Mouse (Mus musculus): ENCODE data around the gene Cln6. TPM values are rescaled to one million over a fixed set of nuclear protein-coding genes. Genes with fewer than 3 reads are reported as not detected.
"Not testable (repeated sequence)": the region's sequence is repeated elsewhere in the genome, so short reads cannot be mapped to it uniquely, and the experiment has no call there.

Gene Cln6
- 6.9 and 8.0 TPM in 2 replicates for polyA plus RNA-seq (2015; fragmentation: Nextera tagmentation; extraction: Ambion mirVana)

- Histone ChIP-seq H3K4me3 (peak within 1 kb of the TSS; percentile 63), H3K9ac (peak within 1 kb of the TSS; percentile 87), H3K4me1 (peaks cover 20% of the 10 kb centered on the region), H3K27me3 (no peaks in the 10 kb centered on the region), H3K36me3 (ENCODE audit: poor library complexity, severe bottlenecking) (no peaks in the 10 kb centered on the region), H3K9me3 (replicated peaks) (no peaks in the 10 kb centered on the region), H3K27ac (peak within 1 kb of the TSS; percentile 64), H3K4me2 (peak within 1 kb of the TSS; percentile 77)
- ATAC-seq: peak; percentile 86
- 1% methylated on average over 39 of the region's 48 CpGs for WGBS
These were observed at the start of gene Cln6 for GRCm38 (mm10) chr9:62838506-62839171. Gene Cln6, plus strand, starts transcription at chr9:62838785.

DNA sequence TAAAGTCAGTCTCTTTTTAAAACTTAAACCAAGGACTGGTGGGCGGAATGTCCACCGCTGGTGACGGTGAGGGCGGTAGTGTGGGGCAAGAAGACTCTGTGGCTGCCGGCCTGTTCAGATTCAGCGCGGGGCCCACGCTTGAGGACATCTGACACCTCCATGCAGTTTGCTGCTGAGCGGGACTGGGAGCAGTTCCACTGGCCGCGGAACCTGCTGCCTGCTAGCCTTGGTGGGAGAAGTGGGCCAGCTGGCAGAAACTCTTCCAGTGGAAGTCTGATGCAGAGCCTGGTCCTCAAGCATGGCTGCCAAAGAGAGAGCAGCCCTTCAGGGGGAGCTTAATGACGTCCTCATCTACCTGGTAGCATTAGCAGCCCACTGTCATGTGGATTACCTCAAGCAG is 48.7 kb upstream of the Cln6 start:
- H3K4me1 ChIP-seq: no peaks in the 10 kb centered on the region
- ATAC-seq: no peak
- no peak overlapping the region for H3K4me3 ChIP-seq
- H3K9ac ChIP-seq: no peak overlapping the region
- 87% methylated on average over 12 of the region's 12 CpGs for WGBS
- H3K27me3 ChIP-seq: no peaks in the 10 kb centered on the region
- H3K36me3 ChIP-seq (ENCODE audit: poor library complexity, severe bottlenecking): peaks cover 26% of the 10 kb centered on the region; the same call in 1 of the 2 replicates
- no peak overlapping the region for H3K27ac ChIP-seq
- H3K9me3 ChIP-seq (replicated peaks): no peaks in the 10 kb centered on the region
- no peak overlapping the region for H3K4me2 ChIP-seq

DNA sequence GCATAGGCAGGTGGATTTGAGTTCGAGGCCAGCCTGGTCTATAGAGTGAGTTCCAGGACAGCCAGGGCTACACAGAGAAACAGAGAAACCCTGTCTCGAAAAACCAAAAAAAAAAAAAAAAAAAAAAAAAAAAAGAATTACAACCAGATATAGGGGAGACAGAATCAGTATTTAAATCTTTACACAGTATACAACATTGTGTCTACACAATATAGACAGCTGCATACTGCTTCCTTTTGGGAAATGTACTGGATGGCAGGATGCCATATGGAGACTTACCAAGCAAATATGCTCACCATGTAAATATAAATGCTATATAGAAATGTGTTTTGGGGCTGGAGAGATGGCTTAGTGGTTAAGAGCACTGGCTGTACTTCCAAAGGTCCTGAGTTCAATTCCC is 39.4 kb upstream of the Cln6 start:
- H3K4me1 ChIP-seq; H3K4me3 ChIP-seq; H3K27me3 ChIP-seq; H3K9ac ChIP-seq; H3K4me2 ChIP-seq; ATAC-seq; H3K27ac ChIP-seq; H3K9me3 ChIP-seq (replicated peaks): not testable (repeated sequence)
- peaks cover 46% of the 10 kb centered on the region for H3K36me3 ChIP-seq (ENCODE audit: poor library complexity, severe bottlenecking)
- 91% methylated on average over 2 of the region's 2 CpGs for WGBS

DNA sequence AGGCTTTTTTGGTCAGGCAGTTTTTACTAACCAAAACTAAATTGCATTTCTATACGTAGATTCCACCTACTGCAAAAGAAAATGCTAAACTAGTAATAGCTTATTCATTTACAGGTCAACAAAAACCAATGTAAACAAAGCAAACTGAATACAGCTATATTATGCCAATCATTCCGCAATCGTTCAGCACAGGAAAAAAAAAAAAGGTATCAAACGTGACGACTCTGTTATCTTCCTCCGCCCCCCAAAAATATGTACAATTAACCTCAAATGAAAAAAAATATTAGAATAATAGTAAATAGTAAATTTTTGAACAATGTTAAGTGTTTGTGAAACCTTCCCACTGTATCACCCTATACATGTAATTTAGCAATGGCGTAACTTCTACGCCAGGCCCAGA is 28.5 kb upstream of the Cln6 start:
- no peak for ATAC-seq

DNA sequence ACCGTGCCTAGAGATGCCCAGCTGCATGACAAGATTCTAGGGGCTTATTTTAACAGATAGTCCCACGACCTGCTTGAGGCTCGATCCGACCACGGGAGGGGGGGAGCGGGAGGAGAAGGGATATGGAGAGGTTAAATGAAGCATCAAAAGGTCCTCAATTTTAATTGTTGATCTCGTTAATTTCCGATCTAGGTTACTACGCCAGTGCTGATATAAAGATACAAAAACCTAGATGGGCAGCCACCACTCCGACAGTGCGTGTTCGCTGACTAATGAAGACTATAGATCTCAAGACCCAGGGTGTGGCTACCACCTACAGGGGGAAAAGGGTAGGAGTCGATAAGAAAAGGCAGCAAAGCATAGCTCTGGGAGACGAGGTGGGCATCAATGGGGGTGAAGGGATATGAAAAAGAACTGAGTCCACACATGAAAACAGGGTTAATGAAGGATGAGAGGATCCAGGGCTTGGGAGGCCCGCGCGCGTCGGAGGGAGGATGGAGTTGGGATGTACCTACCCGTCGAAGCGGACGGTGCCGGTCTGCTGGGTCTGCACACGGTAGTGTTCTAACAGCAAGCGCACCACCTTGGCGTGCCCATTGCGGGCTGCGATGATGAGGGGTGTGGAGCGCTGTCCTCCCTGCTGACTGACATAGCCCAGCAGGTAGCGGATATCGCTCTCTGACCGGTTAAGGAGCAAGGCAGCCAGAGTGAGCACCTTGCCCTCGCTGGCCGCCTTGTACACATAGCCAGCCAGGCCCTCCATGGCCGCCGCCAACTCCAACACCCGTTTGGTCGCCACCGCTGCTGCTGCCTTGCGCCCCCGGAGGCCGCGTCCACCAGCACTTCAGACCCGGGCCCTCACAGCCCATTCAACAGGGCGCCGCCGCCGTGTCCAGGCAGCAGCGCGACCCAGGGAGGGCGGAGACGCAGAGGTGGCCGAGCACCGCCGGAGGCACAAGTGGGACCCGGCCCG is 27.8 kb upstream of the Cln6 start:
- ATAC-seq: peak; percentile 68
- under 1% methylated on average over 58 of the region's 58 CpGs for WGBS
- Histone ChIP-seq H3K36me3 (ENCODE audit: poor library complexity, severe bottlenecking) (no peaks in the 10 kb centered on the region), H3K9ac (peak overlapping the region; percentile 96), H3K4me2 (peak overlapping the region; percentile 93), H3K4me1 (peaks cover 34% of the 10 kb centered on the region), H3K27me3 (no peaks in the 10 kb centered on the region), H3K4me3 (peak overlapping the region; percentile 98), H3K27ac (peak overlapping the region; percentile 97), H3K9me3 (replicated peaks) (no peaks in the 10 kb centered on the region)

More for the DNA sequence above, 28.5 kb upstream of the Cln6 start:
- Histone ChIP-seq H3K4me3 (peak overlapping the region; percentile 98), H3K36me3 (ENCODE audit: poor library complexity, severe bottlenecking) (no peaks in the 10 kb centered on the region), H3K27ac (no peak overlapping the region), H3K4me2 (peak overlapping the region; percentile 93), H3K4me1 (peaks cover 34% of the 10 kb centered on the region), H3K9me3 (replicated peaks) (no peaks in the 10 kb centered on the region), H3K27me3 (no peaks in the 10 kb centered on the region), H3K9ac (peak overlapping the region; percentile 96)
- 20% methylated on average over 8 of the region's 8 CpGs for WGBS

GRCm38 (mm10) chr9:62811516-62812121 is 27.0 kb upstream of the Cln6 start, which contains the start of gene Fem1b:
Gene Fem1b, minus strand, starts transcription at chr9:62811934.
- peak within 1 kb of the TSS; percentile 98 for H3K4me3 ChIP-seq
- no peaks in the 10 kb centered on the region for H3K27me3 ChIP-seq
- H3K27ac ChIP-seq: peak within 1 kb of the TSS; percentile 97
- H3K4me1 ChIP-seq: peaks cover 34% of the 10 kb centered on the region
- H3K36me3 ChIP-seq (ENCODE audit: poor library complexity, severe bottlenecking): no peaks in the 10 kb centered on the region
- H3K4me2 ChIP-seq: peak within 1 kb of the TSS; percentile 93
- under 1% methylated on average over 67 of the region's 68 CpGs for WGBS
- no peaks in the 10 kb centered on the region for H3K9me3 ChIP-seq (replicated peaks)
- peak within 1 kb of the TSS; percentile 96 for H3K9ac ChIP-seq
- ATAC-seq: peak; percentile 95

DNA sequence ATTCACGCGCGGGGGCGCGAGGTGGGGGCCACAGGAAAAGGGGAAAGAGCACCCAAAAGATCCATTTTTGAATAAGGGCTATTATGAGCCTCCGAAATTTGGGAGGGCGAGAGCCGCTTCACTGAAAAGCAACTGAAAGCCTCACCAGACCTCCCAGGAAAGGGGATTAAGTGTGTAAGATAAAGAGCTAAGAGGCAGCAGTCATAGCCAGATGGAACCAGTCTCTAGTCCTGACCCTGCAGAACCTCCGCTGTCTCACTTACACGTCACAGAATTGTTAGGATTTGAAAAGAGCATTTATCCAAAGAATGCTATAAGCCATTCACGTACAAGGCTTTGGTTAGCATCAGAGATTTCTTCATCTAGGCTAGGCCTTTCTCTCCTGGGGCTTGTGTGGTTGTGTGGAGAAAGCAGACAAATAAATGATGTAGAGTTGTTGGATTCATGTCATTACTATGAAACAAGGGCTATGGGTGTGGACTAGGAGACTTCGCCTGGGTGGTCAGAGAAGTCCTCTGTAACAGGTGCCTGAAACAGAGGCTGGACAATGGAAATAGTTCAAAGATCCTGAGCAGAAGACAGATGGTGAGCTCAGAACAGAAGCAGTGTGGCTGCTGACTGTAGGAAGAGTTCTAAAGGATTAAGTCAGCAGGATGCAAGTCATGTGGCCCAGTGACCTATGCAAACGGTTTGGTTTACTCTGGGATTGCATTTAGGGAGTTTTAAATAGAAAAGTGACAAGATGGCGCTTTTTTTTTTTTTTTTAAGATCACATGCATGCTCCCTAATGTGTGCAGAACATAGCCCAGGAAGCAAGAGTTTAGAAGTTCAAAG is 26.2 kb upstream of the Cln6 start:
- H3K4me1 ChIP-seq: peaks cover 41% of the 10 kb centered on the region
- ATAC-seq: peak; percentile 32; the same call in 1 of the 2 replicates
- no peaks in the 10 kb centered on the region for H3K27me3 ChIP-seq
- 5% methylated on average over 14 of the region's 14 CpGs for WGBS
- H3K9ac ChIP-seq: peak overlapping the region; percentile 96
- no peaks in the 10 kb centered on the region for H3K36me3 ChIP-seq (ENCODE audit: poor library complexity, severe bottlenecking)
- H3K9me3 ChIP-seq (replicated peaks): no peaks in the 10 kb centered on the region
- H3K27ac ChIP-seq: peak overlapping the region; percentile 97
- peak overlapping the region; percentile 93 for H3K4me2 ChIP-seq
- H3K4me3 ChIP-seq: peak overlapping the region; percentile 98

GRCm38 (mm10) chr9:62814751-62815150 is 23.8 kb upstream of the Cln6 start:
- ATAC-seq: no peak
- Histone ChIP-seq H3K9me3 (replicated peaks) (no peaks in the 10 kb centered on the region), H3K36me3 (ENCODE audit: poor library complexity, severe bottlenecking) (no peaks in the 10 kb centered on the region), H3K9ac (no peak overlapping the region), H3K27ac (no peak overlapping the region), H3K4me2 (no peak overlapping the region), H3K27me3 (no peaks in the 10 kb centered on the region), H3K4me1 (peaks cover 25% of the 10 kb centered on the region), H3K4me3 (no peak overlapping the region)
- 95% methylated on average over 2 of the region's 2 CpGs for WGBS

DNA sequence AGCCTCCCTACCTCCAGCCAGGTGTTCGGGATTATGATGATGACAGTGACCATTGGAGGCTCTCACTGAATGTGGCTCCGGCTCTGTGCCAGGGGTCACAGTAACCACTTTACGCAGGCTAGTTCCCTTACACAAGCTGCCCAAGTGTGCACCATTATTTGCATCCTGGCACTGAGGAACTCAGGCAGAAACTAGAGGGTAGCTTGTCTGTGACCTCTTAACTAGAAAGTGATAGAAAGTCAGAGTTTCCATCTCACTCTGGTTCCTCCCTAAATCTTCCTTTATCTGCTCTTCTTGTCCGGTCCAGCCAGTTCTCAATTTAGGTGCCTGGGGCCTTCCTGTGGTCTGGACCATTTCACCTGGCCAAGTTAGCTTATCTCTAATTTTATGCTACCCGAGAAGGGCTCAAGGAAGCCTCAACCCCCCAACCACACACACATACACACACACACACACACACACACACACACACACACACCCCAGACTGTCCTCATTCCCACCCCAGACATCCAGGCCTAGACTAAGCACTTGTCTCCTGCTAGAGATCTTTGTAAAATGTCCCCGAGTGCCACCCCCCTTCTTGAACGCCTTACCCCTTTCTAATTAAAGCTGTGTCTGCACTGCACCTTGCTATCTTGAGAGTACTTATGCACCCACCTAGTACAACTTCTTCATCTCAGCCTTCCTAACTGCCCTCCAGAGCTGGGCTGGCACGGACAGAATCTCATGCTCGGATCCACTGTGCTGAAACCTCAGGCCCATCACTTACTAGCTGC is 22.1 kb upstream of the Cln6 start:
- H3K36me3 ChIP-seq (ENCODE audit: poor library complexity, severe bottlenecking): no peaks in the 10 kb centered on the region
- H3K9me3 ChIP-seq (replicated peaks): no peaks in the 10 kb centered on the region

GRCm38 (mm10) chr9:62817099-62817571 is 21.4 kb upstream of the Cln6 start:
- H3K4me2 ChIP-seq: no peak overlapping the region
- WGBS: 60% methylated on average over 12 of the region's 12 CpGs
- no peak overlapping the region for H3K9ac ChIP-seq
- H3K9me3 ChIP-seq (replicated peaks): no peaks in the 10 kb centered on the region
- peaks cover 16% of the 10 kb centered on the region for H3K4me1 ChIP-seq
- peak overlapping the region; percentile 27; the same call in 1 of the 2 replicates for H3K27ac ChIP-seq
- no peaks in the 10 kb centered on the region for H3K27me3 ChIP-seq
- no peak overlapping the region for H3K4me3 ChIP-seq
- ATAC-seq: peak; percentile 53; the same call in 1 of the 2 replicates
- no peaks in the 10 kb centered on the region for H3K36me3 ChIP-seq (ENCODE audit: poor library complexity, severe bottlenecking)

More for the DNA sequence above, 22.1 kb upstream of the Cln6 start:
- Histone ChIP-seq H3K4me3 (no peak overlapping the region), H3K4me2 (no peak overlapping the region), H3K27ac (no peak overlapping the region), H3K4me1 (peaks cover 17% of the 10 kb centered on the region), H3K9ac (no peak overlapping the region), H3K27me3 (no peaks in the 10 kb centered on the region)
- ATAC-seq: no peak
- 87% methylated on average over 9 of the region's 9 CpGs for WGBS
